Mouse (Mus musculus) CH12.LX (cell line): ENCODE results near the gene Opcml. TPM values are rescaled to one million over a fixed set of nuclear protein-coding genes. Genes with fewer than 3 reads are reported as not detected.

Experiments
- DNase-seq: peaks from one replicate; pipeline ENCODE4 v3.0.0-alpha.2; 2013; ENCODE audit errors: extremely low read depth
- H3K27ac ChIP-seq: 2 replicates; pipeline ENCODE4 v1.5.1; 2012; ENCODE audit warnings: low read depth, mild to moderate bottlenecking, control low read depth, moderate library complexity; ENCODE audit not compliant: insufficient read depth
- H3K27me3 ChIP-seq: replicated peaks from 2 replicates; pipeline ENCODE3; 2012; ENCODE audit warnings: inconsistent platforms
- H3K36me3 ChIP-seq, 2 experiments: replicated peaks in 1 of 2; 2 replicates each; pipeline versions ENCODE3 to v1.6.1; 2012; ENCODE audit warnings: inconsistent platforms in 1 of 2, low read length in 1 of 2, mild to moderate bottlenecking in 1 of 2, mixed read lengths in 1 of 2, moderate library complexity in 1 of 2; ENCODE audit not compliant: control insufficient read depth in 1 of 2, insufficient read depth in 1 of 2
- H3K4me1 ChIP-seq, 2 experiments: 2 replicates each; pipeline ENCODE4 v1.6.1; 2012; ENCODE audit warnings: inconsistent platforms in 1 of 2, moderate library complexity in 1 of 2; ENCODE audit not compliant: insufficient read depth in 2 of 2, control insufficient read depth in 1 of 2
- H3K4me2 ChIP-seq: 2 replicates; pipeline ENCODE4 v1.6.1; 2012; ENCODE audit warnings: low read depth, mild to moderate bottlenecking, control low read depth; ENCODE audit not compliant: poor library complexity, insufficient read depth, severe bottlenecking
- H3K4me3 ChIP-seq, 3 experiments: fragments of 150-350 bp in 1 of 3; sonication (generic) in 1 of 3; replicated peaks in 1 of 3; 2 replicates each; pipeline versions ENCODE3 to v1.5.1; 2011 to 2012; ENCODE audit warnings: low read depth in 2 of 3, low read length in 2 of 3, mild to moderate bottlenecking in 2 of 3, moderate library complexity in 2 of 3, control low read depth in 1 of 3, improper control_type of control experiment in 1 of 3, inconsistent platforms in 1 of 3, mixed read lengths in 1 of 3; ENCODE audit not compliant: poor library complexity in 1 of 3
- H3K79me2 ChIP-seq: replicated peaks from 2 replicates; pipeline ENCODE4 v1.6.1; 2012; ENCODE audit warnings: mild to moderate bottlenecking, moderate library complexity; ENCODE audit not compliant: control insufficient read depth, poor library complexity, insufficient read depth, severe bottlenecking; ENCODE audit errors: extremely low read depth
- H3K9ac ChIP-seq: 2 replicates; pipeline ENCODE4 v1.6.1; 2012; ENCODE audit warnings: low read depth, mild to moderate bottlenecking, control low read depth, moderate library complexity; ENCODE audit not compliant: insufficient read depth
- H3K9me3 ChIP-seq: replicated peaks from 2 replicates; pipeline ENCODE3; 2012; ENCODE audit warnings: low read length, inconsistent platforms, mixed read lengths
- CHD1 ChIP-seq: IDR thresholded peaks from 2 replicates; pipeline ENCODE4 v1.6.1; 2012; ENCODE audit warnings: low read depth, low read length, improper control_type of control experiment, inconsistent platforms
- CHD2 ChIP-seq: IDR thresholded peaks from 2 replicates; pipeline ENCODE4 v1.6.1; 2011; ENCODE audit warnings: low read length, improper control_type of control experiment
- CTCF ChIP-seq, 2 experiments: IDR thresholded peaks in 1 of 2; conservative IDR thresholded peaks in 1 of 2; 2 replicates each; pipeline ENCODE4 v1.5.1; 2011 to 2012; ENCODE audit warnings: low read depth in 2 of 2, low read length in 2 of 2, improper control_type of control experiment in 1 of 2, inconsistent platforms in 1 of 2, mild to moderate bottlenecking in 1 of 2, moderate library complexity in 1 of 2
- ELF1 ChIP-seq: IDR thresholded peaks from 2 replicates; pipeline ENCODE4 v1.6.1; 2014; ENCODE audit warnings: low read depth, mild to moderate bottlenecking, inconsistent platforms, low read length, improper control_type of control experiment
- ETS1 ChIP-seq: conservative IDR thresholded peaks from 2 replicates; pipeline ENCODE4 v1.6.1; 2012; ENCODE audit warnings: low read depth, mild to moderate bottlenecking, inconsistent platforms, low read length, improper control_type of control experiment, moderate library complexity
- GABPA ChIP-seq: IDR thresholded peaks from 2 replicates; pipeline ENCODE4 v1.6.1; 2012; ENCODE audit warnings: low read depth, low read length, improper control_type of control experiment, inconsistent platforms; ENCODE audit not compliant: insufficient replicate concordance
- HCFC1 ChIP-seq: IDR thresholded peaks from 2 replicates; pipeline ENCODE4 v1.6.1; 2012; ENCODE audit warnings: low read depth, mild to moderate bottlenecking, inconsistent platforms, low read length, improper control_type of control experiment
- IRF4 ChIP-seq: IDR thresholded peaks from 2 replicates; pipeline ENCODE4 v1.6.1; 2014; ENCODE audit warnings: low read depth, mild to moderate bottlenecking, inconsistent platforms, low read length, improper control_type of control experiment
- MAFK ChIP-seq: IDR thresholded peaks from 2 replicates; pipeline ENCODE4 v1.6.1; 2011; ENCODE audit warnings: low read length, improper control_type of control experiment; ENCODE audit not compliant: insufficient replicate concordance
- MAX ChIP-seq: IDR thresholded peaks from 2 replicates; pipeline ENCODE4 v1.6.1; 2011; ENCODE audit warnings: low read length, improper control_type of control experiment
- MAZ ChIP-seq: IDR thresholded peaks from 2 replicates; pipeline ENCODE4 v1.6.1; 2012; ENCODE audit warnings: low read depth, mild to moderate bottlenecking, inconsistent platforms, low read length, improper control_type of control experiment, moderate library complexity
- MEF2A ChIP-seq: IDR thresholded peaks from 2 replicates; pipeline ENCODE4 v1.6.1; 2014; ENCODE audit warnings: low read depth, mild to moderate bottlenecking, inconsistent platforms, low read length, improper control_type of control experiment, borderline replicate concordance
- MYC ChIP-seq: IDR thresholded peaks from 2 replicates; pipeline ENCODE4 v1.6.1; 2011; ENCODE audit warnings: low read depth, mild to moderate bottlenecking, improper control_type of control experiment, low read length
- NELFE ChIP-seq: IDR thresholded peaks from 2 replicates; pipeline ENCODE4 v1.6.1; 2011; ENCODE audit warnings: low read depth, low read length, improper control_type of control experiment
- NRF1 ChIP-seq: IDR thresholded peaks from 2 replicates; pipeline ENCODE4 v1.6.1; 2014; ENCODE audit warnings: low read depth, mild to moderate bottlenecking, inconsistent platforms, low read length, improper control_type of control experiment, moderate library complexity
- POLR2AphosphoS2 ChIP-seq: IDR thresholded peaks from 2 replicates; pipeline ENCODE4 v1.6.1; 2011; ENCODE audit warnings: low read depth, low read length, improper control_type of control experiment
- RAD21 ChIP-seq: IDR thresholded peaks from 2 replicates; pipeline ENCODE4 v1.6.1; 2011; ENCODE audit warnings: low read depth, mild to moderate bottlenecking, low read length, improper control_type of control experiment, moderate library complexity
- SIN3A ChIP-seq: IDR thresholded peaks from 2 replicates; pipeline ENCODE4 v1.6.1; 2012; ENCODE audit warnings: low read length, improper control_type of control experiment, inconsistent platforms
- SMC3 ChIP-seq: IDR thresholded peaks from 2 replicates; pipeline ENCODE4 v1.6.1; 2011; ENCODE audit warnings: low read depth, low read length, improper control_type of control experiment
- TBP ChIP-seq: conservative IDR thresholded peaks from 2 replicates; pipeline ENCODE4 v1.6.1; 2011; ENCODE audit warnings: low read depth, low read length, improper control_type of control experiment
- TCF12 ChIP-seq: IDR thresholded peaks from 2 replicates; pipeline ENCODE4 v1.6.1; 2014; ENCODE audit warnings: low read depth, mild to moderate bottlenecking, inconsistent platforms, low read length, improper control_type of control experiment
- UBTF ChIP-seq: IDR thresholded peaks from 2 replicates; pipeline ENCODE4 v1.6.1; 2012; ENCODE audit warnings: low read depth, mild to moderate bottlenecking, inconsistent platforms, low read length, improper control_type of control experiment, moderate library complexity
- USF1 ChIP-seq: IDR thresholded peaks from 2 replicates; pipeline ENCODE4 v1.6.1; 2014; ENCODE audit warnings: low read depth, mild to moderate bottlenecking, inconsistent platforms, low read length, improper control_type of control experiment
- USF2 ChIP-seq: conservative IDR thresholded peaks from 2 replicates; pipeline ENCODE4 v1.6.1; 2011; ENCODE audit warnings: low read depth, low read length, improper control_type of control experiment
- ZNF384 ChIP-seq: IDR thresholded peaks from 2 replicates; pipeline ENCODE4 v1.6.1; 2012; ENCODE audit warnings: low read depth, low read length, improper control_type of control experiment, inconsistent platforms
- dilution Hi-C: fragments of 300-500 bp; cut with MboI; formaldehyde crosslinking; loops from 2 replicates; pipeline ENCODE4 v1.14.3; 2020; ENCODE audit warnings: low sequenced_read_pairs; ENCODE audit not compliant: extremely low pct_unique_long_range_greater_than_20kb, extremely low pct_ligation_motif_present
- in situ Hi-C: fragments of 300-500 bp; cut with MboI; formaldehyde crosslinking; loops from 3 replicates; pipeline ENCODE4 v1.14.3; 2019; ENCODE audit warnings: low sequenced_read_pairs, low pct_ligation_motif_present, low pct_unique_long_range_greater_than_20kb, mixed read lengths
- polyA plus RNA-seq: library from polyadenylated mRNA; unstranded; fragments of >175 nt; gene quantifications from 2 replicates; pipeline ENCODE4 v1.2.1, GENCODE M21; 2012; ENCODE audit warnings: low read depth; ENCODE audit not compliant: insufficient read length
- total RNA-seq, 2 experiments: library from RNA; depleted of rRNA; stranded (reverse); fragments of 300-350 nt in 1 of 2; fragments of >200 nt in 1 of 2; gene quantifications; 2 replicates each; pipeline ENCODE4 v1.2.3; 2012 to 2014

The Opcml gene
- total and polyA plus RNA-seq, 3 experiments, result 0.34 to 0.60 TPM; not detected in 1

DNA sequence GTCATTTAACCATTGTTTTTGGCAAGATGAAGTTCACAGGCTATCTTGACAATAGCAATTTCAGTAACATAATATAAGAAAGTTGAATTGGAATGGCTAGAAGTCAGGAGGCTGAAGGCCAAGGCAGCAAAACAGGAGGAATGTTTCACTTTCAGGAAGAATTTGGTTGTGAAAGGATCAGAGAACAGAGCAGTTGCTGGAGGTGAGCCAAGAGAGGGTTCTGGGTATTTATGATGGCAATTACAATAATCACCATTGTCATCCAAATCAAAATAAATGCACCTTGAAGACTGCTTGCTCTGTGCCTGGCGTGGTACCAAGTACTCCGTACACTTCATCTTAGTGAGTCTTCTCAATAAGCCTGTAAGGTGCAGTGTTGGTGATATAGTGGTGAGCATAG, 483.2 kb downstream of the Opcml start:
- H3K27ac ChIP-seq, result no peak overlapping the region
- H3K36me3 ChIP-seq, result no peaks in the 10 kb centered on the region
- dilution Hi-C loops (no loop called here), in situ Hi-C loops (loop anchor here (25.0 kb wide), 1 partner anchor 862 kb away; no protein-coding TSS in a partner anchor)
- no peak overlapping the region for H3K4me2 ChIP-seq
- no peaks in the 10 kb centered on the region for H3K27me3 ChIP-seq
- TF ChIP-seq SIN3A (no peak), CHD1 (no peak), MYC (no peak), NELFE (no peak), IRF4 (no peak), GABPA (no peak), CHD2 (no peak), POLR2AphosphoS2 (no peak), CTCF (conservative IDR thresholded peaks at IDR 0.05 in 1 of 2, IDR thresholded peaks at IDR 0.05 in 1 of 2; ENCODE audit: low read depth in 2 of 2, low read length in 2 of 2) (no peak), HCFC1 (no peak), ETS1 (no peak), USF2 (no peak), MAFK (no peak), TCF12 (no peak), RAD21 (no peak), ELF1 (no peak), ZNF384 (no peak)
- no peak overlapping the region for H3K4me3 ChIP-seq
- DNase-seq, result no peak
- H3K9me3 ChIP-seq, result peaks cover 18% of the 10 kb centered on the region
- no peaks in the 10 kb centered on the region for H3K4me1 ChIP-seq
- H3K79me2 ChIP-seq, result no peaks in the 10 kb centered on the region
- no peak overlapping the region for H3K9ac ChIP-seq

GRCm38 (mm10) chr9:28278555-28278954, 488.0 kb downstream of the Opcml start:
- Histone ChIP-seq H3K79me2 (no peaks in the 10 kb centered on the region), H3K36me3 (no peaks in the 10 kb centered on the region), H3K4me2 (no peak overlapping the region), H3K27me3 (no peaks in the 10 kb centered on the region), H3K9ac (no peak overlapping the region), H3K27ac (no peak overlapping the region), H3K9me3 (peaks cover 21% of the 10 kb centered on the region), H3K4me1 (no peaks in the 10 kb centered on the region), H3K4me3 (no peak overlapping the region)
- dilution Hi-C loops, result no loop called here
- TF ChIP-seq ZNF384, result no peak
- TF ChIP-seq NRF1, result no peak
- TF ChIP-seq SMC3, result no peak
- TF ChIP-seq MYC, result no peak
- no peak for TF ChIP-seq ETS1
- TF ChIP-seq ELF1, result no peak
- no peak for TF ChIP-seq SIN3A
- TF ChIP-seq MEF2A, result no peak
- no peak for TF ChIP-seq RAD21
- no peak for TF ChIP-seq TBP
- no peak for TF ChIP-seq USF1
- TF ChIP-seq CHD2, result no peak
- TF ChIP-seq UBTF, result no peak
- no peak for TF ChIP-seq MAZ
- no peak for TF ChIP-seq MAX
- TF ChIP-seq USF2, result no peak
- no peak for DNase-seq
- in situ Hi-C loops, result no loop called here
